Mouse (Mus musculus) heart, embryonic 14.5 days (tissue): ENCODE measurements around the gene Ggct. TPM values are rescaled to one million over a fixed set of nuclear protein-coding genes. Genes with fewer than 3 reads are reported as not detected.

ENCODE experiments used
- ATAC-seq: fragments of 200-750 bp; cut with Nextera tagmentation; 2 replicates; pipeline ENCODE4 v1.8.0; 2017; ENCODE audit warnings: low read depth, moderate TSS enrichment; ENCODE audit not compliant: insufficient number of reproducible peaks, insufficient read depth, low FRiP score
- H3K27ac ChIP-seq, 2 experiments: fragments of 200-500 bp in 1 of 2; fragments of 300-500 bp in 1 of 2; sonication (generic) in 1 of 2; replicated peaks in 1 of 2; 2 replicates each; pipeline ENCODE4 v1.5.1; 2012 to 2014; ENCODE audit warnings: low read depth in 2 of 2, low read length in 2 of 2, control low read depth in 1 of 2, mild to moderate bottlenecking in 1 of 2, mixed read lengths in 1 of 2; ENCODE audit not compliant: control insufficient read depth in 1 of 2, insufficient read depth in 1 of 2
- H3K27me3 ChIP-seq: fragments of 300-500 bp; sonication (generic); 2 replicates; pipeline ENCODE4 v1.6.1; 2014; ENCODE audit warnings: mild to moderate bottlenecking, low read length, control low read depth; ENCODE audit not compliant: control insufficient read depth, insufficient read depth
- H3K36me3 ChIP-seq: fragments of 300-500 bp; sonication (generic); 2 replicates; pipeline ENCODE4 v1.6.1; 2014; ENCODE audit warnings: mild to moderate bottlenecking, control low read depth, low read length, mixed read lengths; ENCODE audit not compliant: control insufficient read depth, insufficient read depth
- H3K4me1 ChIP-seq, 2 experiments: fragments of 200-500 bp in 1 of 2; fragments of 300-500 bp in 1 of 2; sonication (generic) in 1 of 2; 2 replicates each; pipeline ENCODE4 v1.6.1; 2012 to 2014; ENCODE audit warnings: low read length in 2 of 2, control low read depth in 1 of 2, mixed read lengths in 1 of 2; ENCODE audit not compliant: control insufficient read depth in 2 of 2, insufficient read depth in 2 of 2
- H3K4me2 ChIP-seq: fragments of 300-500 bp; sonication (generic); 2 replicates; pipeline ENCODE4 v1.6.1; 2014; ENCODE audit warnings: mild to moderate bottlenecking, low read length
- H3K4me3 ChIP-seq, 2 experiments: fragments of 200-500 bp in 1 of 2; fragments of 300-500 bp in 1 of 2; sonication (generic) in 1 of 2; 2 replicates each; pipeline ENCODE4 v1.5.1; 2012 to 2014; ENCODE audit warnings: low read length in 2 of 2, mild to moderate bottlenecking in 2 of 2, control low read depth in 1 of 2, low read depth in 1 of 2, moderate library complexity in 1 of 2; ENCODE audit not compliant: control insufficient read depth in 1 of 2, insufficient read depth in 1 of 2
- H3K9ac ChIP-seq: fragments of 300-500 bp; sonication (generic); 2 replicates; pipeline ENCODE4 v1.6.1; 2014; ENCODE audit warnings: mild to moderate bottlenecking, low read length
- H3K9me3 ChIP-seq: fragments of 300-500 bp; sonication (generic); 2 replicates; pipeline ENCODE4 v1.6.1; 2016; ENCODE audit warnings: low read length, control low read depth; ENCODE audit not compliant: control insufficient read depth
- WGBS: fragments of 180-500 bp; shearing (Covaris S2); extraction: QIAGEN DNeasy Blood & Tissue Kit; methylation state at CpG from one replicate; pipeline ENCODE4 v1.1.7; 2014; 5-methylcytosine and 5-hydroxymethylcytosine counted together
- polyA plus RNA-seq: library from polyadenylated mRNA; unstranded; fragments of >200 nt; fragmentation: Nextera tagmentation; extraction: Ambion mirVana; gene quantifications from 2 replicates; pipeline ENCODE4 v1.2.1, GENCODE M21; 2014

Gene Ggct
- polyA plus RNA-seq, 1 experiment from 2014 or later = 6.8 TPM

DNA sequence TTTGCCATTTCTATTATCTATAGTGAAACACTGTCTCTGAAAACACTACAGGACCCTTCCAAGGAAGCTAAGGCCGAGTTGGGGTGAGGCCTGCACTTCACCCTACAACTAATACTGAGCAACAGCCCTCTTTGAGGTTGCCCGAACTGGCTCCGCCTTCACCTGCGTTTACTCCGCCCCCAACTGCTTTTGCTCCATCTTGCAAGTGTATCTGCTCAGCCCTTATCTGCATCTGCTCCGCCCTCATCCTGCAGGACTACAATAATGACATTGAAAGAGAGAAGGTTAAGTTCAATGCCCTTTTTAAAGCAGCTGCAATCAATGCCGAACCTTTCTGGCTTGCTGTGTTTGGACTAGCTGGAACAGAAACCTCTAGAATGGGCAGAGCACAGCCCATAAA is 29.1 kb upstream of the Ggct start:
- no peak overlapping the region for H3K9ac ChIP-seq
- WGBS = 82% methylated on average over 7 of the region's 7 CpGs
- H3K4me3 ChIP-seq = no peak overlapping the region
- H3K9me3 ChIP-seq = no peaks in the 10 kb centered on the region
- no peak for ATAC-seq
- no peaks in the 10 kb centered on the region for H3K36me3 ChIP-seq
- peaks cover 3 to 7% of the 10 kb centered on the region in 2 experiments; a peak in 2 of 4 replicates for H3K4me1 ChIP-seq
- H3K4me2 ChIP-seq = no peak overlapping the region
- H3K27me3 ChIP-seq = no peaks in the 10 kb centered on the region
- no peak overlapping the region for H3K27ac ChIP-seq

- Histone ChIP-seq H3K27ac (no peak overlapping the region), H3K9me3 (peaks cover 4% of the 10 kb centered on the region; the same call in 1 of the 2 replicates), H3K4me3 (no peak overlapping the region), H3K9ac (no peak overlapping the region), H3K4me1 (peaks cover 5 to 13% of the 10 kb centered on the region in 2 experiments; a peak in 3 of 4 replicates), H3K4me2 (no peak overlapping the region), H3K27me3 (no peaks in the 10 kb centered on the region), H3K36me3 (no peaks in the 10 kb centered on the region)
- peak; percentile 25; the same call in 1 of the 2 replicates for ATAC-seq
- 65% methylated on average over 2 of the region's 2 CpGs for WGBS
Observed at GRCm38 (mm10) chr6:55018417-55018816, 25.7 kb upstream of the Ggct start.

- no peak overlapping the region for H3K4me3 ChIP-seq
- no peak overlapping the region for H3K27ac ChIP-seq
- H3K27me3 ChIP-seq = no peaks in the 10 kb centered on the region
- H3K4me1 ChIP-seq = peaks cover 5 to 13% of the 10 kb centered on the region in 2 experiments; a peak in 3 of 4 replicates
- H3K36me3 ChIP-seq = no peaks in the 10 kb centered on the region
- peak overlapping the region; percentile 46 for H3K4me2 ChIP-seq
- H3K9ac ChIP-seq = 0 out of 2 replicates have a peak overlapping the region, but pooled peaks have one; percentile 2
- no peak for ATAC-seq
- WGBS = 22% methylated on average over 15 of the region's 15 CpGs
- H3K9me3 ChIP-seq = peaks cover 4% of the 10 kb centered on the region; the same call in 1 of the 2 replicates
Observed at GRCm38 (mm10) chr6:55016710-55017583, 24.2 kb upstream of the Ggct start.

DNA sequence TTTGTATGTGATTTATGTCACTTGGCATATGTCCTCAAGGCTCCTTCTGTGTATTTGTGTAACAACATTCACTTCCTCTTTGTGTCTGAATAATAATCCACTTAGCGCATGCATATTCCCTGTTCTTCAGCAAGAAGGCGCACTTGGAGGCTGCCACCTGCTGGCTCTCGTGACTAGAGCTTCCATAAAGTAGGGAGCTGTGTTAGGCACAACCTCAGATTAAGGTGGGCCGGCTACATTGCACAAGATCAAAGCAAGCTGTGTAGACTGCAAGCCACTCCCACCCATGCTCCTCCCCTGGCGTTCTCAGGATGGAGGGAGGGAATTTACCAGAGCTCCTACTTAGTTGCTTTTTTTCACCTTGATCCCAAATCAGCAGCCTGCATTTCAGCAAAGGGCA is 23.5 kb upstream of the Ggct start:
- no peak overlapping the region for H3K9ac ChIP-seq
- no peak overlapping the region for H3K27ac ChIP-seq
- H3K27me3 ChIP-seq = no peaks in the 10 kb centered on the region
- H3K9me3 ChIP-seq = peaks cover 4% of the 10 kb centered on the region; the same call in 1 of the 2 replicates
- H3K4me2 ChIP-seq = no peak overlapping the region
- H3K36me3 ChIP-seq = no peaks in the 10 kb centered on the region
- 15% methylated on average over 5 of the region's 5 CpGs for WGBS
- H3K4me3 ChIP-seq = no peak overlapping the region
- peaks cover 5 to 13% of the 10 kb centered on the region in 2 experiments; a peak in 3 of 4 replicates for H3K4me1 ChIP-seq
- no peak for ATAC-seq

- Histone ChIP-seq H3K9me3 (peaks cover 4% of the 10 kb centered on the region; the same call in 1 of the 2 replicates), H3K4me2 (no peak overlapping the region), H3K27ac (no peak overlapping the region), H3K9ac (no peak overlapping the region), H3K27me3 (no peaks in the 10 kb centered on the region; the same call in 1 of the 2 replicates), H3K4me3 (no peak overlapping the region), H3K36me3 (no peaks in the 10 kb centered on the region), H3K4me1 (peaks cover 5 to 19% of the 10 kb centered on the region in 2 experiments; a peak in 3 of 4 replicates)
- no peak for ATAC-seq
- WGBS = 83% methylated on average over 3 of the region's 3 CpGs
Observed at GRCm38 (mm10) chr6:55014184-55014583, 21.4 kb upstream of the Ggct start.

- no peak overlapping the region for H3K4me3 ChIP-seq
- no peaks in the 10 kb centered on the region; the same call in 1 of the 2 replicates for H3K27me3 ChIP-seq
- no peak overlapping the region for H3K4me2 ChIP-seq
- no peak for ATAC-seq
- H3K9me3 ChIP-seq = peaks cover 4% of the 10 kb centered on the region; the same call in 1 of the 2 replicates
- no peak overlapping the region for H3K9ac ChIP-seq
- H3K4me1 ChIP-seq = peaks cover 5 to 17% of the 10 kb centered on the region in 2 experiments; a peak in 3 of 4 replicates
- H3K36me3 ChIP-seq = no peaks in the 10 kb centered on the region
- WGBS = 66% methylated on average over 7 of the region's 7 CpGs
- no peak overlapping the region for H3K27ac ChIP-seq
Observed at GRCm38 (mm10) chr6:55012516-55012915, 19.8 kb upstream of the Ggct start.

GRCm38 (mm10) chr6:55010330-55011091 is 17.8 kb upstream of the Ggct start:
- Histone ChIP-seq H3K4me1 (0 out of 4 replicates have a peak, but pooled peaks cover 0 to 6% of the 10 kb centered on the region in 2 experiments), H3K4me2 (no peak overlapping the region), H3K9ac (no peak overlapping the region), H3K4me3 (no peak overlapping the region), H3K27me3 (no peaks in the 10 kb centered on the region; the same call in 1 of the 2 replicates), H3K9me3 (peaks cover 4% of the 10 kb centered on the region; the same call in 1 of the 2 replicates), H3K36me3 (no peaks in the 10 kb centered on the region), H3K27ac (no peak overlapping the region)
- WGBS = 59% methylated on average over 4 of the region's 4 CpGs
- no peak for ATAC-seq
